Mouse (Mus musculus) stomach, embryonic 14.5 days (tissue): ENCODE data around the gene Rgma. TPM values are rescaled to one million over a fixed set of nuclear protein-coding genes. Genes with fewer than 3 reads are reported as not detected.

Source experiments
- ATAC-seq: fragments of 200-750 bp; cut with Nextera tagmentation; 2 replicates; pipeline ENCODE4 v1.8.0; 2017; ENCODE audit warnings: low read depth, moderate TSS enrichment; ENCODE audit not compliant: insufficient number of reproducible peaks, insufficient read depth, low FRiP score
- H3K27ac ChIP-seq: fragments of 300-500 bp; sonication (generic); 2 replicates; pipeline ENCODE4 v1.5.1; 2014; ENCODE audit warnings: mild to moderate bottlenecking, low read length, moderate library complexity, mixed read lengths
- H3K27me3 ChIP-seq: fragments of 300-500 bp; sonication (generic); 2 replicates; pipeline ENCODE4 v1.6.1; 2014; ENCODE audit warnings: low read length, control low read depth, mixed read lengths; ENCODE audit not compliant: control insufficient read depth, insufficient read depth
- H3K36me3 ChIP-seq: fragments of 300-500 bp; sonication (generic); 2 replicates; pipeline ENCODE4 v1.6.1; 2014; ENCODE audit warnings: mild to moderate bottlenecking, control low read depth, low read length, moderate library complexity, mixed read lengths; ENCODE audit not compliant: control insufficient read depth, insufficient read depth
- H3K4me1 ChIP-seq: fragments of 300-500 bp; sonication (generic); 2 replicates; pipeline ENCODE4 v1.6.1; 2014; ENCODE audit warnings: low read length, control low read depth, mixed read lengths; ENCODE audit not compliant: control insufficient read depth, insufficient read depth
- H3K4me2 ChIP-seq: fragments of 300-500 bp; sonication (generic); replicated peaks from 2 replicates; pipeline ENCODE4 v1.6.1; 2014; ENCODE audit warnings: low read depth, low read length, control low read depth
- H3K4me3 ChIP-seq: fragments of 300-500 bp; sonication (generic); 2 replicates; pipeline ENCODE4 v1.5.1; 2014; ENCODE audit warnings: low read depth, low read length, control low read depth
- H3K9ac ChIP-seq: fragments of 300-500 bp; sonication (generic); replicated peaks from 2 replicates; pipeline ENCODE4 v1.6.1; 2014; ENCODE audit warnings: low read depth, mild to moderate bottlenecking, control low read depth, low read length, moderate library complexity, mixed read lengths
- H3K9me3 ChIP-seq: fragments of 300-500 bp; sonication (generic); 2 replicates; pipeline ENCODE4 v1.6.1; 2016; ENCODE audit warnings: low read depth, low read length, control low read depth; ENCODE audit not compliant: control insufficient read depth
- WGBS: fragments of 180-500 bp; shearing (Covaris S2); extraction: QIAGEN DNeasy Blood & Tissue Kit; methylation state at CpG from one replicate; pipeline ENCODE4 v1.1.7; 2014; 5-methylcytosine and 5-hydroxymethylcytosine counted together
- polyA plus RNA-seq: library from polyadenylated mRNA; unstranded; fragments of >200 nt; fragmentation: Nextera tagmentation; extraction: Ambion mirVana; gene quantifications from 2 replicates; pipeline ENCODE4 v1.2.1, GENCODE M21; 2014

The Rgma gene
- polyA plus RNA-seq, 1 experiment from 2014 or later = 30.5 TPM

- no peaks in the 10 kb centered on the region for H3K4me1 ChIP-seq
- H3K27ac ChIP-seq = no peak overlapping the region
- no peak overlapping the region for H3K4me2 ChIP-seq
- ATAC-seq = no peak
- no peaks in the 10 kb centered on the region for H3K27me3 ChIP-seq
- no peaks in the 10 kb centered on the region for H3K9me3 ChIP-seq
- no peak overlapping the region for H3K4me3 ChIP-seq
- H3K9ac ChIP-seq = no peak overlapping the region
- peaks cover 96% of the 10 kb centered on the region for H3K36me3 ChIP-seq
- 90% methylated on average over 3 of the region's 3 CpGs for WGBS
Observed at GRCm38 (mm10) chr7:73441802-73442201, 66.5 kb downstream of the Rgma start.

- H3K4me3 ChIP-seq = no peak overlapping the region
- H3K9me3 ChIP-seq = no peaks in the 10 kb centered on the region
- no peak overlapping the region for H3K27ac ChIP-seq
- H3K4me2 ChIP-seq = no peak overlapping the region
- H3K36me3 ChIP-seq = peaks cover 97% of the 10 kb centered on the region
- H3K27me3 ChIP-seq = no peaks in the 10 kb centered on the region
- no peak for ATAC-seq
- H3K4me1 ChIP-seq = no peaks in the 10 kb centered on the region
- H3K9ac ChIP-seq = no peak overlapping the region
- 87% methylated on average over 4 of the region's 4 CpGs for WGBS
Observed at GRCm38 (mm10) chr7:73442246-73442645, 66.9 kb downstream of the Rgma start.

- Histone ChIP-seq H3K4me1 (no peaks in the 10 kb centered on the region), H3K4me3 (no peak overlapping the region)
- 89% methylated on average over 4 of the region's 4 CpGs for WGBS
Observed at GRCm38 (mm10) chr7:73451594-73451993, 76.3 kb downstream of the Rgma start.

GRCm38 (mm10) chr7:73452187-73452808 is 77.0 kb downstream of the Rgma start:
- Histone ChIP-seq H3K27me3 (no peaks in the 10 kb centered on the region), H3K27ac (no peak overlapping the region), H3K4me2 (no peak overlapping the region), H3K9ac (no peak overlapping the region), H3K36me3 (peaks cover 98% of the 10 kb centered on the region), H3K9me3 (no peaks in the 10 kb centered on the region), H3K4me3 (no peak overlapping the region), H3K4me1 (no peaks in the 10 kb centered on the region)
- WGBS = 94% methylated on average over 3 of the region's 3 CpGs
- no peak for ATAC-seq

More at GRCm38 (mm10) chr7:73451594-73451993, 76.3 kb downstream of the Rgma start:
- no peak overlapping the region for H3K27ac ChIP-seq
- no peaks in the 10 kb centered on the region for H3K27me3 ChIP-seq
- H3K9ac ChIP-seq = no peak overlapping the region
- H3K36me3 ChIP-seq = peaks cover 97% of the 10 kb centered on the region
- ATAC-seq = no peak
- no peaks in the 10 kb centered on the region for H3K9me3 ChIP-seq
- H3K4me2 ChIP-seq = no peak overlapping the region

GRCm38 (mm10) chr7:73454113-73454512 is 78.8 kb downstream of the Rgma start:
- peaks cover 94% of the 10 kb centered on the region for H3K36me3 ChIP-seq

GRCm38 (mm10) chr7:73463546-73463945 is 88.2 kb downstream of the Rgma start:
- Histone ChIP-seq H3K4me2 (no peak overlapping the region), H3K9ac (no peak overlapping the region), H3K27me3 (no peaks in the 10 kb centered on the region), H3K9me3 (no peaks in the 10 kb centered on the region), H3K27ac (no peak overlapping the region), H3K4me3 (no peak overlapping the region), H3K36me3 (peaks cover 84% of the 10 kb centered on the region), H3K4me1 (no peaks in the 10 kb centered on the region)
- 90% methylated on average over 2 of the region's 2 CpGs for WGBS
- ATAC-seq = no peak

More at GRCm38 (mm10) chr7:73454113-73454512, 78.8 kb downstream of the Rgma start:
- Histone ChIP-seq H3K27me3 (no peaks in the 10 kb centered on the region), H3K4me1 (no peaks in the 10 kb centered on the region), H3K9ac (no peak overlapping the region), H3K9me3 (no peaks in the 10 kb centered on the region), H3K4me3 (no peak overlapping the region), H3K4me2 (no peak overlapping the region), H3K27ac (no peak overlapping the region)
- no peak for ATAC-seq
- 92% methylated on average over 12 of the region's 12 CpGs for WGBS

GRCm38 (mm10) chr7:73467741-73468140 is 92.4 kb downstream of the Rgma start:
- H3K27me3 ChIP-seq = no peaks in the 10 kb centered on the region
- no peak for ATAC-seq

More at GRCm38 (mm10) chr7:73467741-73468140, 92.4 kb downstream of the Rgma start:
- Histone ChIP-seq H3K4me2 (no peak overlapping the region), H3K36me3 (peaks cover 89% of the 10 kb centered on the region), H3K27ac (no peak overlapping the region), H3K9ac (no peak overlapping the region), H3K9me3 (no peaks in the 10 kb centered on the region), H3K4me1 (no peaks in the 10 kb centered on the region), H3K4me3 (no peak overlapping the region)
- 93% methylated on average over 3 of the region's 3 CpGs for WGBS
